ENCODE assay signal across 25 mouse cellular contexts in the genomic region with DNA sequence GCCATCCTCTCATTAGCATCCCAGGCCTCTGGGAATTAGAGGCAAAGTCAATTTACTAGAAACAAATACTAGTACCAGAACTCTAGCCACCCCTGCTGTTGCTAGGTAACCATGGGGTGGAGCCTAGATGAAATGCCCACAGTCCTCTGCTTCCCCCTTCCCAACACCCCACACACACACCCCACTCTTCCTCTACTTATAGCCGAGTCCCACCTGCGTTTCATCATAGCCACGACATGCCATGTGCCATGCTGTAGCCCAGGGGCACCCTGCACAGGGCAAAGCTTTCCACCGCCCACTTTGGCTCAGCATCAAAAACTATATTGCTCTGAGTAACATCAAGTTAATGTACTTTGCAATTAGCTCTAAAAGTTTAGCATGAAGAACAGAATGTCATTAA.
A peak's percentile ranks its signal among the peaks of the same experiment; 100 is the strongest.
DNase-seq lines count a peak whose midpoint lies in the region; ATAC-seq lines count a peak whose summit lies in the region.
"Had no signal": no experiment of that assay in that cellular context is flagged by ENCODE, and none has a peak within 500 bp of the region (broad histone marks: within the 10 kb centered on the region; RNA-seq: fewer than 3 reads in every experiment).

No protein-coding gene starts in this region.

- peaks cover 9% of the 10 kb centered on the region; the same call in 1 of the 2 replicates for H3K4me1 ChIP-seq in hindbrain, embryonic 13.5 days (replicated peaks)
- no peaks in the 10 kb centered on the region for H3K4me1 ChIP-seq in hindbrain, embryonic 11.5 days (replicated peaks; ENCODE audit: control insufficient read depth, insufficient read depth, low read length)
- H3K4me1 ChIP-seq in midbrain, embryonic 15.5 days: no peaks in the 10 kb centered on the region
- no peaks in the 10 kb centered on the region for H3K4me1 ChIP-seq in midbrain, embryonic 11.5 days (ENCODE audit: control insufficient read depth, insufficient read depth, low read length)
- H3K4me1 ChIP-seq in stomach, embryonic 15.5 days: no peaks in the 10 kb centered on the region

- H3K36me3 ChIP-seq in hindbrain, embryonic 13.5 days: 0 out of 2 replicates have a peak, but pooled peaks cover 4% of the 10 kb centered on the region
- no peaks in the 10 kb centered on the region for H3K36me3 ChIP-seq in hindbrain, embryonic 11.5 days (ENCODE audit: control insufficient read depth, insufficient read depth, low read length)
- H3K36me3 ChIP-seq in midbrain, embryonic 15.5 days (replicated peaks): no peaks in the 10 kb centered on the region
- no peaks in the 10 kb centered on the region for H3K36me3 ChIP-seq in midbrain, embryonic 11.5 days (ENCODE audit: control insufficient read depth, insufficient read depth, low read length)
- no peaks in the 10 kb centered on the region for H3K36me3 ChIP-seq in stomach, embryonic 15.5 days
- H3K36me3 ChIP-seq: forebrain, embryonic 12.5 days; hindbrain, embryonic 15.5 days; intestine, embryonic 15.5 days; midbrain, embryonic 12.5 days had no signal

- no peak overlapping the region for H3K27ac ChIP-seq in hindbrain, embryonic 13.5 days
- H3K27ac ChIP-seq in hindbrain, embryonic 11.5 days (ENCODE audit: low read depth, low read length): no peak overlapping the region
- no peak overlapping the region for H3K27ac ChIP-seq in midbrain, embryonic 15.5 days
- no peak overlapping the region for H3K27ac ChIP-seq in midbrain, embryonic 11.5 days (ENCODE audit: low read depth, low read length)
- no peak overlapping the region for H3K27ac ChIP-seq in stomach, embryonic 15.5 days
- H3K27ac ChIP-seq: forebrain, embryonic 12.5 days; heart, embryonic 13.5 days; hindbrain, embryonic 15.5 days; intestine, embryonic 15.5 days; liver, embryonic 14.5 days; midbrain, embryonic 12.5 days had no signal

- no peak overlapping the region for H3K9ac ChIP-seq in hindbrain, embryonic 13.5 days
- no peak overlapping the region for H3K9ac ChIP-seq in hindbrain, embryonic 11.5 days (ENCODE audit: low read depth, low read length)
- no peak overlapping the region for H3K9ac ChIP-seq in midbrain, embryonic 15.5 days
- no peak overlapping the region for H3K9ac ChIP-seq in midbrain, embryonic 11.5 days (ENCODE audit: low read length)
- H3K9ac ChIP-seq in stomach, embryonic 15.5 days: no peak overlapping the region
- H3K9ac ChIP-seq: forebrain, embryonic 12.5 days; heart, embryonic 13.5 days; hindbrain, embryonic 15.5 days; intestine, embryonic 15.5 days; liver, embryonic 14.5 days; midbrain, embryonic 12.5 days had no signal

- H3K4me2 ChIP-seq in hindbrain, embryonic 13.5 days: no peak overlapping the region
- H3K4me2 ChIP-seq in hindbrain, embryonic 11.5 days (replicated peaks; ENCODE audit: low read depth, low read length): no peak overlapping the region
- H3K4me2 ChIP-seq in midbrain, embryonic 15.5 days: no peak overlapping the region
- H3K4me2 ChIP-seq in midbrain, embryonic 11.5 days: no peak overlapping the region
- H3K4me2 ChIP-seq in stomach, embryonic 15.5 days: no peak overlapping the region
- H3K4me2 ChIP-seq: forebrain, embryonic 12.5 days; heart, embryonic 13.5 days; hindbrain, embryonic 15.5 days; intestine, embryonic 15.5 days; midbrain, embryonic 12.5 days had no signal

- peak; percentile 32; the same call in 1 of the 2 replicates for ATAC-seq in hindbrain, embryonic 13.5 days (ENCODE audit: low FRiP score)
- no peak for ATAC-seq in hindbrain, embryonic 11.5 days (ENCODE audit: low FRiP score)
- 0 out of 2 replicates have a peak, but pooled peaks have one; percentile 41 for ATAC-seq in midbrain, embryonic 15.5 days (replicated peaks)
- no peak for ATAC-seq in midbrain, embryonic 11.5 days (ENCODE audit: low FRiP score)
- ATAC-seq in stomach, embryonic 15.5 days (ENCODE audit: insufficient read depth, low FRiP score, low read depth): 0 out of 2 replicates have a peak, but pooled peaks have one; percentile 31
- ATAC-seq: intestine, embryonic 15.5 days had no signal

- no peak overlapping the region for H3K4me3 ChIP-seq in hindbrain, embryonic 13.5 days
- no peak overlapping the region for H3K4me3 ChIP-seq in hindbrain, embryonic 11.5 days (ENCODE audit: low read depth, low read length)
- no peak overlapping the region for H3K4me3 ChIP-seq in midbrain, embryonic 15.5 days
- no peak overlapping the region for H3K4me3 ChIP-seq in midbrain, embryonic 11.5 days (ENCODE audit: low read depth, low read length)
- H3K4me3 ChIP-seq in stomach, embryonic 15.5 days (replicated peaks): no peak overlapping the region
- H3K4me3 ChIP-seq: erythroblast, embryonic 14.5 days; forebrain, embryonic 12.5 days; heart, embryonic 13.5 days; hindbrain, embryonic 15.5 days; intestine, embryonic 15.5 days; midbrain, embryonic 12.5 days had no signal

- no peaks in the 10 kb centered on the region for H3K9me3 ChIP-seq in hindbrain, embryonic 13.5 days
- no peaks in the 10 kb centered on the region for H3K9me3 ChIP-seq in hindbrain, embryonic 11.5 days (ENCODE audit: control insufficient read depth, low read length)
- H3K9me3 ChIP-seq in midbrain, embryonic 15.5 days: no peaks in the 10 kb centered on the region
- no peaks in the 10 kb centered on the region for H3K9me3 ChIP-seq in midbrain, embryonic 11.5 days (ENCODE audit: control insufficient read depth, low read length)
- H3K9me3 ChIP-seq in stomach, embryonic 15.5 days: no peaks in the 10 kb centered on the region
- H3K9me3 ChIP-seq: forebrain, embryonic 12.5 days; heart, embryonic 13.5 days; hindbrain, embryonic 15.5 days; intestine, embryonic 15.5 days had no signal

- no peak for DNase-seq in hindbrain, embryonic 11.5 days (ENCODE audit: low spot score)
- no peak for DNase-seq in midbrain, embryonic 11.5 days (ENCODE audit: low spot score, missing footprints)
- DNase-seq in R1 (ENCODE audit: low read depth, low spot score): peak; percentile 19
- no peak for DNase-seq in right cerebral cortex, postnatal 4 days
- DNase-seq: adrenal gland, postnatal 25 days; cerebellum, adult 11-12 months; cerebellum, postnatal 10 days; gastrocnemius, postnatal 10 days; heart, postnatal 10 days; kidney, adult 9 months; kidney, postnatal 25 days; liver; lung, adult 2 months; retina, postnatal 1 day; right cerebral cortex, postnatal 14 days had no signal

- H3K27me3 ChIP-seq in hindbrain, embryonic 13.5 days: no peaks in the 10 kb centered on the region
- no peaks in the 10 kb centered on the region for H3K27me3 ChIP-seq in hindbrain, embryonic 11.5 days (ENCODE audit: control insufficient read depth, insufficient read depth, low read length)
- H3K27me3 ChIP-seq in midbrain, embryonic 15.5 days (replicated peaks): no peaks in the 10 kb centered on the region
- H3K27me3 ChIP-seq in midbrain, embryonic 11.5 days (ENCODE audit: control insufficient read depth, insufficient read depth, low read length): no peaks in the 10 kb centered on the region
- H3K27me3 ChIP-seq in stomach, embryonic 15.5 days (replicated peaks): no peaks in the 10 kb centered on the region
- H3K27me3 ChIP-seq: forebrain, embryonic 12.5 days; heart, embryonic 13.5 days; hindbrain, embryonic 15.5 days; intestine, embryonic 15.5 days; midbrain, embryonic 12.5 days had no signal

- 71% methylated on average over 4 of the region's 4 CpGs for WGBS in hindbrain, embryonic 13.5 days
- 94% methylated on average over 4 of the region's 4 CpGs for WGBS in hindbrain, embryonic 11.5 days
- WGBS in midbrain, embryonic 15.5 days: 79% methylated on average over 4 of the region's 4 CpGs
- WGBS in midbrain, embryonic 11.5 days: 86% methylated on average over 4 of the region's 4 CpGs
- 80% methylated on average over 4 of the region's 4 CpGs for WGBS in stomach, embryonic 15.5 days

Comparison
In these comparisons a context has a peak if more than half of its experiments do, and no peak if none do; other contexts are left out.
1. ATAC-seq: peak in hindbrain, embryonic 13.5 days (single experiment), midbrain, embryonic 15.5 days (single experiment) and stomach, embryonic 15.5 days (single experiment); none in hindbrain, embryonic 11.5 days (single experiment) and midbrain, embryonic 11.5 days (single experiment).